Mouse (Mus musculus): ENCODE results near the gene Zfp420. TPM values are rescaled to one million over a fixed set of nuclear protein-coding genes. Genes with fewer than 3 reads are reported as not detected.

Zfp420 gene
- polyA plus RNA-seq, 1 experiment from 2014 or later = 24.4 TPM

Small RNA genes lying within 50 kb of the gene (microRNA-seq; reads per million reads assigned to microRNA genes)
- not detected for gene Mir7668

Other genes with a start within 250 kb of the Zfp420 start
- gene Catsperg2, start 132.9 kb upstream of the Zfp420 start, polyA plus RNA-seq (2015; fragmentation: Nextera tagmentation; extraction: Ambion mirVana) = 0.79 and 1.0 TPM in 2 replicates
- 16.7 and 18.3 TPM in 2 replicates for gene Zfp84, start 91.4 kb upstream of the Zfp420 start, polyA plus RNA-seq (2015; fragmentation: Nextera tagmentation; extraction: Ambion mirVana)
- 15.4 TPM in 2 replicates for gene Zfp30, start 76.0 kb upstream of the Zfp420 start, polyA plus RNA-seq (2015; fragmentation: Nextera tagmentation; extraction: Ambion mirVana)
- 29.2 and 30.1 TPM in 2 replicates for gene Zfp790, start 43.9 kb upstream of the Zfp420 start, polyA plus RNA-seq (2015; fragmentation: Nextera tagmentation; extraction: Ambion mirVana)
- 15.3 and 16.1 TPM in 2 replicates for gene Zfp940, start 6.3 kb upstream of the Zfp420 start, polyA plus RNA-seq (2015; fragmentation: Nextera tagmentation; extraction: Ambion mirVana)
- gene Zfp27, start 46.6 kb downstream of the Zfp420 start, polyA plus RNA-seq (2015; fragmentation: Nextera tagmentation; extraction: Ambion mirVana) = 15.5 and 16.0 TPM in 2 replicates
- 7.2 and 7.7 TPM in 2 replicates for gene Zfp383, start 48.2 kb downstream of the Zfp420 start, polyA plus RNA-seq (2015; fragmentation: Nextera tagmentation; extraction: Ambion mirVana)
- gene Zfp74, start 94.1 kb downstream of the Zfp420 start, polyA plus RNA-seq (2015; fragmentation: Nextera tagmentation; extraction: Ambion mirVana) = 23.4 and 24.2 TPM in 2 replicates
- gene Zfp568, start 124.0 kb downstream of the Zfp420 start, polyA plus RNA-seq (2015; fragmentation: Nextera tagmentation; extraction: Ambion mirVana) = 6.0 and 7.0 TPM in 2 replicates
- 12.0 and 13.7 TPM in 2 replicates for gene Zfp14, start 191.4 kb downstream of the Zfp420 start, polyA plus RNA-seq (2015; fragmentation: Nextera tagmentation; extraction: Ambion mirVana)
- gene Zfp82, start 212.9 kb downstream of the Zfp420 start, polyA plus RNA-seq (2015; fragmentation: Nextera tagmentation; extraction: Ambion mirVana) = 12.9 and 13.4 TPM in 2 replicates
- gene Gm26920, start 230.4 kb downstream of the Zfp420 start, polyA plus RNA-seq (2015; fragmentation: Nextera tagmentation; extraction: Ambion mirVana) = 3.6 and 3.9 TPM in 2 replicates
- gene Zfp566, start 230.5 kb downstream of the Zfp420 start, polyA plus RNA-seq (2015; fragmentation: Nextera tagmentation; extraction: Ambion mirVana) = 18.9 and 19.8 TPM in 2 replicates
- gene Zfp260, start 234.8 kb downstream of the Zfp420 start, polyA plus RNA-seq (2015; fragmentation: Nextera tagmentation; extraction: Ambion mirVana) = 81.9 and 83.5 TPM in 2 replicates

Data from midbrain, embryonic 15.5 days (tissue).